Mouse (Mus musculus): Measurements from ENCODE around the gene H2-K1.
A peak's percentile ranks its signal among the peaks of the same experiment; 100 is the strongest.
"Not testable (repeated sequence)": the region's sequence is repeated elsewhere in the genome, so short reads cannot be mapped to it uniquely, and the experiment has no call there.

The H2-K1 gene

GRCm38 (mm10) chr17:34026917-34027655 lies 26.9 kb upstream of the H2-K1 start:
- DNase-seq (ENCODE audit: low spot score in 2 of 2): no peak

DNA sequence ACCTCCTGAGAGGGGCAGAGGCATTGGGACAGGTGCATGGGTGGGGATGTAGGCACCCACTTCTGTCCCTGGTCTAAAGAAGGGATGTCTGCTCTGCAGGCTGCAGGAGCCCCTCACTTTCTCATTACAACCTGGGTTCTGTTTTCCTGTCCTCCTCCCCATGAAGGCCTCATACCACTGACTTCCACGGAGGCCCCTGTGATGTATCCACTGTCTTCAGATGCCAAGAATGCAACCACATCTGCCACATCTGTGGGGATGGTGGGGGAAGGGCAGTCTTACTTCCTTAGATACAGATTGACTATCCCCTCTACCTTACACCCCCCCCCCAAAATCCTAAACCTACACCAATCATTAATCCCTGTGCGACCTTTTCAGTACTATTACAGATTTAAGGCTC lies 26.1 kb upstream of the H2-K1 start:
- DNase-seq (ENCODE audit: low spot score in 2 of 2): no peak

- DNase-seq (ENCODE audit: low spot score in 2 of 2): no peak
Measured at GRCm38 (mm10) chr17:34025756-34026151, 25.6 kb upstream of the H2-K1 start.

- no peak for DNase-seq (ENCODE audit: low spot score in 2 of 2)
Measured at GRCm38 (mm10) chr17:34024861-34025755, 25.0 kb upstream of the H2-K1 start.

DNA sequence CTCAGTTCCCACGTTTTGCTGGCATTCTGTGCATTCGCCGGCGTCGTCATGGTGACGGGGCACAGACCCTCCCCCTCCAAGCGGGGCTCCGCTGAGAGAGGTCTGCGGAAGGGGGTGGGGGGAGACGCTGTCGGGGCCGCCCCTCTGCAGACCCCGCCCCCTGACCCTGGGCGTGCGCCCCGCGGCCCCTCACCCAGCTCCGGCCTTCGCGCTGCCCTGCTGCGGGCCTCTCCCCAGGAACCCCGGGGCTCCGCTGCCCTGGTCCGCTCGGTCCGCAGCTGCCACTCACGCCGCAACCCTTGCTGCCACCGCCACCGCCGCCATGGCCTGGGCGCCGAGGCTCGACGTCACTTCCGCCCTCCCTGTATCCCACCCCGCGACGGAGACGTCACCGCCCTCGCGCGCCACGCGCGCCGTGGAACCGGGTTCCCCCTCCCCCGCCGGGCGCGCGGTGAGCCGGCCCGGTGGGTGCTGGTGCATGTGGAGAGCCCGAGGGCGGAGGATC lies 24.2 kb upstream of the H2-K1 start, which contains the start of gene Ring1:
Ring1 (minus strand) TSS at position 364 of the 505 bp plus-strand sequence.
- DNase-seq (ENCODE audit: low spot score in 2 of 2): peak; percentile 78 to 86

DNA sequence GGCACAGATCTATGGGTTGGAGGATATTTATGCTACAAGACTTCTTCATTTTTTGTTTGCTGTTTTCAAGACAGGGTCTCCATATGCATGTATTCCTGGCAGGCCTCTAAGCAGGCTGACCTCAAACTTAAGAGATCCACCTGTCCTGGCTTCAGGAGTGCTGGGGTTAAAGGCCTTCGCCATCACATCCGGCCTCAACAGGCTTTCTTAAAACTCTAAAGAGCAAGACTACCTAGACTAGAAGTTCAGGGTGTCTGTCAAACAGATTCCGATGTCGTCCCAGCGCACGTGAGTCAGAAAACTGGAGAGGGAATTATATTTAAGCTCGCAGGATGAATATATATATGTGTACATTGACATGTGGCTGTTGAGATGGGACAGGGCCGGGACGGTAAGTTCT lies 23.5 kb upstream of the H2-K1 start:
- DNase-seq (ENCODE audit: low spot score in 2 of 2): no peak

DNA sequence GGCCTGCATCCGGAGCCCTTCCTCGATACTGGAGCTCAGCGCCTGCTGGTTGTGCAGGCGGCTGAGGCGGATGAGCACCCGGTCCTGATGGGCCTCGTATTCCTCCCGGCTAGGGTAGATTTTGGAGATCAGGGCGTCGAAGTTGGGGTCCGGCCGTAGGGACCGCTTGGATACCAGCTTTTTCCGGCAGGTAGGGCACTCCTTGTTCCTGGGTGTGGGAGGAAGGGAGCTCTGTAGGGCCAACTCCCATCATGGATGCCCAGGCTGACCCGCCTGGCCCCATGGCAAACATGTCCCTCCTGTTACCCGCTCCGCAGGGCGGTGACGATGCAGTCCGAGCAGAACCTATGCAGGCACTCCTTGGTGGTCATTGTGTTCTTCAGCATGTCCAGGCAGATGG lies 22.8 kb upstream of the H2-K1 start:
- no peak for DNase-seq (ENCODE audit: low spot score in 2 of 2)

DNA sequence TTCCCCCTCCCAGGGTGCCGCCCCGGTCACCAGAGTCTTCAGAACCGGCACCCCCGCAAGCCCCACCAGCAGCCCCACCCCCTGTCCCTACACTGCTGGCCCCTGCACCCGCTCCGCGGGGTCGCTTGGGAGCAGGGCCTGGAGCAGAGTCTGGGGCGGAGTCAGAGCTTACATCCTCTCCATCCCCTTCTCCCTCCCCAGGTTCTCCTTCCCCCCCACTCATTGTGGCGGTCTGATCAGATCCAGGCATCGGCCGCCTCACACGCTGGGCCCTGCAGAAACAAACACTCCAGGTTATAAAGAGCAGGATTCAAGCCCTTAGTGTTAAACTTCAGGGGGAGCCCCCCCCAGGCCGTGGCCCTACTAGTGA lies 22.3 kb upstream of the H2-K1 start:
- no peak for DNase-seq (ENCODE audit: low spot score in 2 of 2)

DNA sequence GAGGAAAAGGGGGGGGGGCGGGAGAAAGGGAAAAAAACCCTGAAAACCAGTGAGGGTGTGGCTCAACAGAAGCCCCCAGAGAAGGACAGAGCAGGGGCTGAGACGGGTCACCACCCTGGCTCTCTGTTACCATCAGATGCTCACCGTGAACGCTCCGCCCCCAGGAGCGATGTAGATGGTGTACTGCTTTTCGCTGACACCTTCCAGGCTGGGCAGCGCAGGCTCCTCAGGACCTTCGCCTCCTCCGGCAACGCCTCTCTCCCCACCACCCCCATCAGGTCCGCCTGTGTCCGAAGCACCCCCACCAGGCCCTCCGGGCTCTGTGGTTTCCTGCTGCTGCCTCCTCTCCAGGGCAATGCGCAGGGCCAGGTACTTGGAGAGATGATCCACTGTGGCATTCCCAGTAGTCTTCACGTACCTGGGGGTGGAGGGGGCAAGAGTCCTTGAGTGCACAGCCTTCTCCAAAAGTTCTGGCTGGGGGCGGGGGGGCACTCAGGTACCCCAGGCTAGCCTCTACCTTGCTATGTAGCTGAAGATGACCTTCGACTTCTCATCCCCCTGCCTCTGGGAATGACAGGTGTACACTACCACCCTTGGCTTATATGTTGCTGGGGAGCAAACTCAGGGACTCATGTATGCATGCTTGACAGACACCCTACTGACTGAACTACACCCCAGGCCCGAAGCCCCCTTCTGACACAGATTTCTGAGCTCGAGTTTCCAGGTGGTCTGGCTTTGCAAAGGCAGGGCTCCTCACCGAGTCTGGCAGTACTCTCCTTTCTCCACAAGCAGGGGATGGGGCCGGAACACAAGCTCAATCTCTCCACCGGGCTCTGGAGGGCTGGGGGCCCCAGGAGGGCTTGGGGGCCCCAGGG lies 21.6 kb upstream of the H2-K1 start:
- no peak for DNase-seq (ENCODE audit: low spot score in 2 of 2)

GRCm38 (mm10) chr17:34013436-34013835 lies 13.3 kb upstream of the H2-K1 start:
- no peak for DNase-seq (ENCODE audit: low spot score in 2 of 2)

DNA sequence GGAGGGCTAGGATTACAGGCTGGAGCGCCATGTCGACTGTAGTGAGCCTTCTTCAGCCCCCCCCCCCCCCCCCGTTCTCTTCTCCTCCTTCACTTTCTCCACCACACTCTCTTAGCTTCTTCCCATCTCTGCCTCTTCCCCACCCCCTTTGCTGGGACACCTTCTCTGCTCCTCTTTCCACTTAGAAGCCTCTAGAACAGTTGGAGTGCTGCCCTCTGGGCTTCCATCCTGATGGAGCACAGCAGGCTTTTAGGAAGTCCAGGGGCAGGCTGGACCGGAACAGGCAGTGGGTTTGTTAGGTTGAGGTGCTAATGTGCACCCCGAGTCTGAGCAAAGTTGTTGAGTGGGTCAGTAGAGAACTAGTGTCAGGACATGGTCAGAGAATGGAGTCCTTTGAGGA lies 10.0 kb upstream of the H2-K1 start:
- no peak for DNase-seq (ENCODE audit: low spot score in 2 of 2)

- no peak for DNase-seq (ENCODE audit: low spot score in 2 of 2)
Measured at GRCm38 (mm10) chr17:34006570-34006969, 6.4 kb upstream of the H2-K1 start.

DNA sequence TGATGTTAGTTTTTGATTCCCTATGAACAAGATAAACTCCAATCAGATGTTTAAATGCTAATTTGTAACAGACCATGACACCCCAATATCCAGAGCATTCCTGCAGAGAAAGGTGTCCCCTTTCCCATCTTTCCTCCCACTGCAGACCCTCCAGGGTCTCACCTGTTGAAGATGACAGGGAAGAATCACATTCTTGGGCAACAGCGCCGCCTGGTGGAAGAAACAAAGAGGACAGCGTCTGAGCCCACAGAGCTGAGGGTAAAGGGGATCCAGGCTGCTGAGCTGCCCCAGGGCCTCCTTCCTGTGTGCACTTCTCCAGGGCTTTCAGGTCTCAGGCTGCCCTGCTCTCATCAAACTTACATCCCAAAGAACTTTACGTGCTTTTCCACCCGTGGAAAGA lies 3.3 kb upstream of the H2-K1 start:
- peak in 1 of 2 experiments; percentile 47 for DNase-seq (ENCODE audit: low spot score in 2 of 2)

DNA sequence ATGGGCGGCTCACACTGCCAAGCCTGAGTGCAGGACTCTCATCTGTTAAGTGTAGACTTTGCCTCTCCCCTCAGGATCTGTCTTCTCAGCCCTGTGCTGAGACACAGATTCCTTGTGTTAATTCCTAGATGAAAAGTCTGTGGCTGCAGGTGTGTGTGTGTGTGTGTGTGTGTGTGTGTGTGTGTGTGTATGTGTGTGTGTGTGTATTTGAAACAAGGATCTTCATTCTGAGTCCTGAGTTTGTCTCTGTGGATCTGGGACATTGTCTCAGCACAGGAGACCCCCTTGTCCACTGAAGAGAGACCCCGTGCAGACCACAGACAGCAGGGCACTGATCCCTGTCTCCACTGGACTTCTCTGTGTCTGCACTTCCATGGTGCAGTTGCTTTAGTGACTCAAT lies 649 bp upstream of the H2-K1 start:
- not testable (repeated sequence) for DNase-seq (ENCODE audit: low spot score in 2 of 2)

DNA sequence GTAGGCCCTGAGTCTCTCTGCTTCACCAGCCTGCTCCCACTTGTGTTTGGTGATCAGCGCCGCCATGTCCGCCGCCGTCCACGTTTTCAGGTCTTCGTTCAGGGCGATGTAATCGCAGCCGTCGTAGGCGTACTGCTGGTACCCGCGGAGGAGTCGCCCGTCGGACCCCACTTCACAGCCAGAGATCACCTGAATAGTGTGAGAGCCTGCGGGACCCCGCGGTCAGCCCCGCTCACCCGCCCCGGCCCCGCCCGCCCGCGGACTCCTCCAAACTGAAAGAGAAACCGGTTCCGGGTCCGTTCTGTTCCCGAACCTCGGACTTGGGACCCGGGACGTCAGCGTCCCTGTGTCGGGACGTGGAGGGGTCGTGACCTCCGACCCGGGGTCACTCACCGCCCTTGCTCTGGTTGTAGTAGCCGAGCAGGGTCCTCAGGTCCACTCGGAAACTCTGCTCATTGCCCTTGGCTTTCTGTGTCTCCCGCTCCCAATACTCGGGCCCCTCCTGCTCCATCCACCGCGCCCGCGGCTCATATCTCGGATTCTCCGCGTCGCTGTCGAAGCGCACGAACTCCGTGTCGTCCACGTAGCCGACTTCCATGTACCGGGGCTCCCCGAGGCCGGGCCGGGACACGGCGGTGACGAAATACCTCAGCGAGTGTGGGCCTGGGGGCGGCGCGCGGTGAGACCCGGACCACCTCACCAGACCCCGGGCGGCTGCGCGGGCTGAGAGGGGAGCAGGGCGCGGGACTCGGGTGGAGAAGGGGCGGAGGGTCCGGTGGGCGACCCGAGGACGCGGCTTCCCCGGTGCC lies 602 bp downstream of the H2-K1 start:
- DNase-seq (ENCODE audit: low spot score in 2 of 2): no peak

DNA sequence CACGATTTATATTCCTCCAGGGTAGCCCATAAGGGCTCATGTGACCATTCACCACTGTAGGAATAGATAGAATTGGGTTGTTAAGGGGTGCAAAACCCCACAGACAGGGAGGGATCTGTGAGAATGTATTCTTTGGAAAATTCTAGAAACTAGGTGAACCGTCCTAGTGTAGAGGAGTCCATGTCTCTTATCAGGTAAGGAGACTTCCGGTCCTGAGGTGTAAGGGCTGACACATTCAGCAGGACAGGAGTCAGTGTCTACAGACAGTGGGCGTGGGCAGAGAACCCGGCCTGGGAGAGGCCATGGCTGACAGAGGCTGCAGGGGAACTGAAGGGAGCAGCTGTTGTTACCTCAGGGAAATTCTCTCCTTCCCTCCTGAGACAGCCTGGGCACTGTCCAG lies 1.4 kb downstream of the H2-K1 start:
- DNase-seq (ENCODE audit: low spot score in 2 of 2): not testable (repeated sequence)

DNA sequence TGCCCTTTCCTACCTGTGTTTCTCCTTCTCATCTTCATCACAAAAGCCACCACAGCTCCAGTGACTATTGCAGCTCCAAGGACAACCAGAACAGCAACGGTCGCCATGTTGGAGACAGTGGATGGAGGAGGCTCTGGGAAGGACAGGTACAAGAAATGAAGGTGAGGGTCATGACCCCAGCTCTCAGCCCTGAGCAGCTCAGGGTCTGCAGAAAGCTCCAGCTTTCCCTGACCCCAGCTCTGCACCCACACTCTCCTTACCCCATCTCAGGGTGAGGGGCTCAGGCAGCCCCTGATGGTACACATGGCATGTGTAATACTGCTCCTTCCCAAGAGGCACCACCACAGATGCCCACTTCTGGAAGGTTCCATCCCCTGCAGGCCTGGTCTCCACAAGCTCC lies 3.1 kb downstream of the H2-K1 start:
- DNase-seq (ENCODE audit: low spot score in 2 of 2): not testable (repeated sequence)

- DNase-seq (ENCODE audit: low spot score in 2 of 2): no peak
Measured at GRCm38 (mm10) chr17:33995651-33996050, 4.5 kb downstream of the H2-K1 start.

GRCm38 (mm10) chr17:33994959-33995358 lies 5.2 kb downstream of the H2-K1 start:
- no peak for DNase-seq (ENCODE audit: low spot score in 2 of 2)

DNA sequence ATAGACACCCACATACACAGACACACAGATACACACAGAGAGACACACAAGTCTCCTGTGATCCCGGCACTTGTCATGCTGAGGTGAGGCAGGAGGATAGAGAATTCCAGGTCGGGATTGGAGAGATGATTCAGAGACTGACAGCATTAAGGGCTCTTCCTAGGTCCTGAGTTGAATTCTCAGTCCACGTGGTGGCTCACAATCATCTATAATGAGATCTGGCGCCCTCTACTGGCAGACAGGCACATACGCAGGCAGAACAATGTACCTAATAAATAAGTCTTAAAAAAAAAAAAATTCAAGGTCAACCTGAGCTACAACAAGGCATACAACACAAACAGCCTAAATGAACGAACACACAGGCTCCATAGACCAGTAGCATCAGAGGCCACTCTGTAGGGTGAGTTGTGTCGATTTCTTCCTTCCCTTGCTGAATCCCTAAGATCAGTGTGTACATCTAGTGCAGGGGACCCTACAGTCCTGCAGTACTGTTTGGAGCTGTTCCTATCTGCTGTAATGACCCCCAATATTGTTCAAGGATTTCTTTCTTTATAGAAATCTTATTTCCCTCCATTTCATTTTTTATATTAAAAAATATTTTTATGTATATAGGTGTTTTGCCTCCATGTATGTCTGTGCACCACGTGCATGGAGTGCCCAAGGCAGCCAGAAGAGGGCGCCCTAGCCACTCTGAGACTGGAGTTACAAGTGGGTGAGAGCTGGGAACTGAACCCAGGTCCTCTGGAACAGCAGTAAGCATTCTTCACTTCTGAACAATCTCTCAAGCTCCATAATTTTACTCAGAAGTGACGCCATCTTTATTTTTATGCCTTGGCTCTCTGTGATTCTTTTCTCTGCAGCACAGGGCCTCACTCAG lies 8.1 kb downstream of the H2-K1 start:
- peak in 1 of 2 experiments; percentile 58 for DNase-seq (ENCODE audit: low spot score in 2 of 2)

Measured in cerebellum, postnatal 4 days (tissue).